Mouse (Mus musculus): ENCODE data around the gene Ccl24. TPM values are rescaled to one million over a fixed set of nuclear protein-coding genes. Genes with fewer than 3 reads are reported as not detected.

Gene Ccl24
- polyA plus RNA-seq, 1 experiment from 2014 or later: 0.48 TPM

GRCm38 (mm10) chr5:135537326-135537725 is 35.5 kb downstream of the Ccl24 start:
- DNase-seq (ENCODE audit: low spot score) (no peak), ATAC-seq (ENCODE audit: insufficient read depth, low FRiP score, low TSS enrichment) (no peak)
- Histone ChIP-seq H3K4me2 (ENCODE audit: low read depth) (no peak overlapping the region), H3K27me3 (ENCODE audit: control insufficient read depth, insufficient read depth, low read length) (no peaks in the 10 kb centered on the region), H3K36me3 (ENCODE audit: control insufficient read depth, insufficient read depth, low read length) (no peaks in the 10 kb centered on the region), H3K4me1 (ENCODE audit: control insufficient read depth, insufficient read depth, low read length) (no peaks in the 10 kb centered on the region), H3K27ac (ENCODE audit: low read depth, low read length) (no peak overlapping the region), H3K4me3 (ENCODE audit: low read depth, low read length) (no peak overlapping the region), H3K9ac (ENCODE audit: low read length) (no peak overlapping the region), H3K9me3 (ENCODE audit: control insufficient read depth, low read length) (no peaks in the 10 kb centered on the region)
- WGBS: 83% methylated on average over 4 of the region's 4 CpGs

DNA sequence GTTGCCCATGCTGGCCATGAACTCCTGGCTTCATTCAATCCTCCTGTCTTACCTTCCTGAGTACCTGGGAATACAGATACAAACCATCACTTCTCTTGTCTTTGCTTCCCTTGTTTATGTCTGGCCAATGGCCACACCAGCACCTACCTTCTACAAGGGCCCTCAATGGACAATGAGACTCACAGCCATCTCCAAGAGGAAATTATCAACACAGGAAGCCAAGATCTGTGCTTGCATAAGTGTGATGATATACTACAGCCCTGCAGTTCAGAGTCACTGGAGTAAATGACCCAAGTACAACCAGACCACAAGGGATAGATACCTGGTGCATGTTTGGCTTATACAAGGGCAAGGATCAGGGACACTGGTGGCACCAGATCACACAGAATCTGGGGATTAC is 37.0 kb downstream of the Ccl24 start:
- no peak overlapping the region for H3K9ac ChIP-seq (ENCODE audit: low read length)

GRCm38 (mm10) chr5:135533431-135533830 is 39.4 kb downstream of the Ccl24 start:
- no peak for ATAC-seq (ENCODE audit: insufficient read depth, low FRiP score, low TSS enrichment)
- WGBS: 88% methylated on average over 10 of the region's 10 CpGs

More for the DNA sequence above, 37.0 kb downstream of the Ccl24 start:
- Histone ChIP-seq H3K36me3 (ENCODE audit: control insufficient read depth, insufficient read depth, low read length) (no peaks in the 10 kb centered on the region), H3K9me3 (ENCODE audit: control insufficient read depth, low read length) (no peaks in the 10 kb centered on the region), H3K4me1 (ENCODE audit: control insufficient read depth, insufficient read depth, low read length) (no peaks in the 10 kb centered on the region), H3K4me2 (ENCODE audit: low read depth) (no peak overlapping the region), H3K27me3 (ENCODE audit: control insufficient read depth, insufficient read depth, low read length) (no peaks in the 10 kb centered on the region), H3K27ac (ENCODE audit: low read depth, low read length) (no peak overlapping the region), H3K4me3 (ENCODE audit: low read depth, low read length) (no peak overlapping the region)
- DNase-seq (ENCODE audit: low spot score) (no peak), ATAC-seq (ENCODE audit: insufficient read depth, low FRiP score, low TSS enrichment) (no peak)

DNA sequence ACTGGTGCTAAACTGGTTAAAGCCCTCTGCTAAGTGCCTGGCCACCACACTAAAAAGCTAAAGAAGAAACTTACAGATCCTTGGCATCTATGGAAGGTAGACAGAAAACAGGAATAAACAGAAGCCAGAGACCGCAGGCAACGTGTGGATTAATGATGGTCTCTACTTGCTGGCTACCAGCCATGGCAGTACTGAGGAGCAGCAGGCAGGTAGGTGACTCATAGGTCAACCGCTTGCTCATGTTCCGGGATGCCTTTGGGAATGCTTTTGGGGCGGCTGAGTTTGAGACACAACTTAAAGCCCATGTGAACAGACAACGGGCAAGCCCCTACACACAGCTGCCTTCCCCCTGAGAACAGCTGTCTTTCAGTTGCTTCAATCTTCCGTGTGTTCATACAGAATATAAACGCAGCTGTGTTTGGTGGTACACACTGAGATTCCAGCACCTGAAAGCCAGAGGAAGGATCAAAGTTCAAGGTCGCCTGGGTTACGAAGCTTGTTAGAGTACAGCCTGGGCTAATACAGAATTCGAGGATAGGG is 41.5 kb downstream of the Ccl24 start:
- ATAC-seq (ENCODE audit: insufficient read depth, low FRiP score, low TSS enrichment) (no peak), DNase-seq (ENCODE audit: low spot score) (no peak)
- Histone ChIP-seq H3K9me3 (ENCODE audit: control insufficient read depth, low read length) (no peaks in the 10 kb centered on the region), H3K36me3 (ENCODE audit: control insufficient read depth, insufficient read depth, low read length) (no peaks in the 10 kb centered on the region), H3K9ac (ENCODE audit: low read length) (no peak overlapping the region), H3K4me3 (ENCODE audit: low read depth, low read length) (no peak overlapping the region), H3K4me1 (ENCODE audit: control insufficient read depth, insufficient read depth, low read length) (no peaks in the 10 kb centered on the region), H3K27ac (ENCODE audit: low read depth, low read length) (no peak overlapping the region), H3K27me3 (ENCODE audit: control insufficient read depth, insufficient read depth, low read length) (no peaks in the 10 kb centered on the region), H3K4me2 (ENCODE audit: low read depth) (no peak overlapping the region)
- whole genome bisulfite sequencing: 88% methylated on average over 11 of the region's 11 CpGs

More at GRCm38 (mm10) chr5:135533431-135533830, 39.4 kb downstream of the Ccl24 start:
- Histone ChIP-seq H3K27me3 (ENCODE audit: control insufficient read depth, insufficient read depth, low read length) (no peaks in the 10 kb centered on the region), H3K4me3 (ENCODE audit: low read depth, low read length) (no peak overlapping the region), H3K9ac (ENCODE audit: low read length) (no peak overlapping the region), H3K9me3 (ENCODE audit: control insufficient read depth, low read length) (no peaks in the 10 kb centered on the region), H3K4me1 (ENCODE audit: control insufficient read depth, insufficient read depth, low read length) (no peaks in the 10 kb centered on the region), H3K4me2 (ENCODE audit: low read depth) (no peak overlapping the region), H3K27ac (ENCODE audit: low read depth, low read length) (no peak overlapping the region), H3K36me3 (ENCODE audit: control insufficient read depth, insufficient read depth, low read length) (no peaks in the 10 kb centered on the region)
- no peak for DNase-seq (ENCODE audit: low spot score)

DNA sequence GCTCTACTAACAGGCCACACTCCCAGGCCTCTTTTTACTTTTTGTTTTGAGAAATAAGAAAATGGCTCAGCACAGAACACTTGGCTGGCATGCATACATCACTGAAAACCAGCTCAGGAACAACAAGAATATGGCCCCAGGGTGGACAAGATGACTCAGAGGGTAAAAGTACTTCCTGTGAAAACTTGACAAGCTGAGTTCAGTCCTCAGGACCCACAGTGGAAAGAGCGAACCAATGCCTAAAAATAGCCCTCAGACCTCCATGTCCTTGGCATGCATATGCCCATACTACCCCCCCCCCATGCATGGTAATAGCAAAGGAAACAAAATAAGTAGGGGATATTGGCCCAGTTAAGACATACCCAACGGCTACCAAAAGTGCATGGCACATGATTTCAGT is 42.9 kb downstream of the Ccl24 start:
- Histone ChIP-seq H3K9ac (ENCODE audit: low read length) (no peak overlapping the region), H3K36me3 (ENCODE audit: control insufficient read depth, insufficient read depth, low read length) (no peaks in the 10 kb centered on the region), H3K4me2 (ENCODE audit: low read depth) (no peak overlapping the region), H3K4me3 (ENCODE audit: low read depth, low read length) (no peak overlapping the region), H3K4me1 (ENCODE audit: control insufficient read depth, insufficient read depth, low read length) (no peaks in the 10 kb centered on the region), H3K9me3 (ENCODE audit: control insufficient read depth, low read length) (no peaks in the 10 kb centered on the region), H3K27me3 (ENCODE audit: control insufficient read depth, insufficient read depth, low read length) (no peaks in the 10 kb centered on the region), H3K27ac (ENCODE audit: low read depth, low read length) (no peak overlapping the region)
- 91% methylated on average over 2 of the region's 2 CpGs for WGBS
- DNase-seq (ENCODE audit: low spot score): no peak
- no peak for ATAC-seq (ENCODE audit: insufficient read depth, low FRiP score, low TSS enrichment)

GRCm38 (mm10) chr5:135529310-135529709 is 43.5 kb downstream of the Ccl24 start:
- no peak overlapping the region for H3K4me2 ChIP-seq (ENCODE audit: low read depth)
- H3K9ac ChIP-seq (ENCODE audit: low read length): no peak overlapping the region
- no peak overlapping the region for H3K4me3 ChIP-seq (ENCODE audit: low read depth, low read length)
- ATAC-seq (ENCODE audit: insufficient read depth, low FRiP score, low TSS enrichment) (no peak), DNase-seq (ENCODE audit: low spot score) (no peak)
- H3K36me3 ChIP-seq (ENCODE audit: control insufficient read depth, insufficient read depth, low read length): no peaks in the 10 kb centered on the region
- H3K9me3 ChIP-seq (ENCODE audit: control insufficient read depth, low read length): no peaks in the 10 kb centered on the region
- H3K4me1 ChIP-seq (ENCODE audit: control insufficient read depth, insufficient read depth, low read length): no peaks in the 10 kb centered on the region
- no peaks in the 10 kb centered on the region for H3K27me3 ChIP-seq (ENCODE audit: control insufficient read depth, insufficient read depth, low read length)
- no peak overlapping the region for H3K27ac ChIP-seq (ENCODE audit: low read depth, low read length)
- 81% methylated on average over 3 of the region's 3 CpGs for WGBS

DNA sequence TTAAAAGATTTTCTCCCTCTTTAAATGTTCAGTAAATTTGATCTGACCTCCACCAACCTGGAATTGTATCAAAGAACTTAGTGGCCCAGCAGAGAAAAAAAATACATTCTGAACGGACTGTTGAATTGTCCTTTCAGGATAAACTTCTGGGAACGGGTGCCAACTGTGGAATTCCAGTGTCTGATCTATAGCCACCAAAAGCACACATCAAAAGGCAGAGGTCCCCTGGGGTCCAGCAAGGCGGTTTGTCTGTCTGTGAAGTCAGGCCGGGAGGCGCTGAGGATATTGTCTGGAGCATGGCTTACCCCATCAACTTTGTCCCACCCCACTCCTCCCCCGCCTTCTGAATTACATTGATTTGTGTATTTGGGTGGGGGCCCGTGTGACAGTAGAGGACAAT is 44.9 kb downstream of the Ccl24 start:
- DNase-seq (ENCODE audit: low spot score): no peak
- no peaks in the 10 kb centered on the region for H3K9me3 ChIP-seq (ENCODE audit: control insufficient read depth, low read length)
- no peak overlapping the region for H3K4me2 ChIP-seq (ENCODE audit: low read depth)
- 27% methylated on average over 7 of the region's 7 CpGs for WGBS
- no peaks in the 10 kb centered on the region for H3K4me1 ChIP-seq (ENCODE audit: control insufficient read depth, insufficient read depth, low read length)
- no peak overlapping the region for H3K9ac ChIP-seq (ENCODE audit: low read length)
- no peaks in the 10 kb centered on the region for H3K36me3 ChIP-seq (ENCODE audit: control insufficient read depth, insufficient read depth, low read length)
- no peak overlapping the region for H3K4me3 ChIP-seq (ENCODE audit: low read depth, low read length)
- no peak for ATAC-seq (ENCODE audit: insufficient read depth, low FRiP score, low TSS enrichment)
- H3K27me3 ChIP-seq (ENCODE audit: control insufficient read depth, insufficient read depth, low read length): no peaks in the 10 kb centered on the region
- no peak overlapping the region for H3K27ac ChIP-seq (ENCODE audit: low read depth, low read length)

DNA sequence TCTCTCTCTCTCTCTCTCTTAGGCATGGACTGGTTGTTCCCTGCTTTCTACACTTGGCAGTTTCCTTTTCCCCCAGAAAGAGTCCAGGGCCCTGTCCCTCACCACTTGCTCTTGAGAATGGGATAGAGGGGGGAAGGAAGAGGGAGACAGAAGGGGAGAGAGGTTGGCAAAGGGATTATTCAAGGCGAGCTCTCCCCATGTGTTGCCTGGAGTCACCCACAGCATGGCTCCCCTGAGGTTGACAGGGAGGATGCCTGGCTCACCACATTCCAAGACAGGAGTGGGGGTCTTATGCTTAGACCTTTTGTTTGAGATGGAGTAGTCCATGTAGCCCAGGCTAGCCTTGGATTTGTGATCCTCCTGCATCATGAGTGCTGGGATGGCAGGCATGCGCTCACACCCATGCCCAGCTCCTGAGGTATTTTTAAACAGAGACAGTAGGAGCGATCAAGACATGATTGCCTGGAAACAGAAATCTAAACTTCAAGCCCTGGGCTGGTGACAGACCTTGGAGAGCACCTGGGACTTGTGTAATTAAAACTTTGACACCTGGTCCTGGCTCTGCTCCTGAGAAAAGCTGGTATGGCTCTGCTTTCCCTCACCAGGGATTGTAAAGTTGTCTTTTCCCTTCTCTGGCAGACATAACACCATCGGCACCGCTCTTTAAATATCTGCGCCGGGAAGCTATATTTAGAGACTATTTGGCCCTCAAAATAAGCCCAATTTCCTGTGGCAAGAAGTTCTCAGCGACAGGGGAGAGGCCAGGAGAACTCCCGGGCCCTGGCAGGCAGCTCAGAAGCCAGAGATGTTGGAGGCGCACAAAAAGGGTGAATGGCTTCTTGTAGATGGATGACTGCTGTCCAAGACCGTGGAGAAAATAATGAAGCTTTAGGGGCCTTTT is 47.9 kb downstream of the Ccl24 start:
- H3K4me3 ChIP-seq (ENCODE audit: low read depth, low read length): no peak overlapping the region
- H3K36me3 ChIP-seq (ENCODE audit: control insufficient read depth, insufficient read depth, low read length): no peaks in the 10 kb centered on the region
- no peaks in the 10 kb centered on the region for H3K27me3 ChIP-seq (ENCODE audit: control insufficient read depth, insufficient read depth, low read length)
- no peak for DNase-seq (ENCODE audit: low spot score)
- no peak overlapping the region for H3K27ac ChIP-seq (ENCODE audit: low read depth, low read length)
- no peaks in the 10 kb centered on the region for H3K4me1 ChIP-seq (ENCODE audit: control insufficient read depth, insufficient read depth, low read length)
- H3K4me2 ChIP-seq (ENCODE audit: low read depth): no peak overlapping the region
- no peak overlapping the region for H3K9ac ChIP-seq (ENCODE audit: low read length)
- no peak for ATAC-seq (ENCODE audit: insufficient read depth, low FRiP score, low TSS enrichment)
- 77% methylated on average over 11 of the region's 11 CpGs for WGBS
- H3K9me3 ChIP-seq (ENCODE audit: control insufficient read depth, low read length): no peaks in the 10 kb centered on the region

DNA sequence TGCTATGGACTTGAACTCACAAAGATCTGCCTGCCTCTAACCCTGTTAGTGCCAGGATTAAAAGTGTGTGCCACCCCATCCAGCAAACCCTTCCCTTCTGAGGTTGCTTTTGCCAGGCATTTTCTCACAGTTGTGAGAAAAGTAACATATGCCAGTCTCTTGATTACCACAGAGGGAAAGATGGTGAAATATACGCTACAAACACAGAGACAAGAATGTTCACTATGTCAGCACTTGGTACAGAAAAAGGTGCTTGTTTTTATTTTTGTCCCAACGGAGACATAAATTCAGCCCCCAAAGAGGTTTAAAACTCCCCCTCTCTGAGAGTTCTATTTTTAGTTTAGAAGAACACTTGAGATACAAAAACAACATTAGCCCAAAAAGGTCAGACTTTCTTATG is 48.8 kb downstream of the Ccl24 start:
- WGBS: 92% methylated on average over 2 of the region's 2 CpGs
- Histone ChIP-seq H3K27me3 (ENCODE audit: control insufficient read depth, insufficient read depth, low read length) (no peaks in the 10 kb centered on the region), H3K36me3 (ENCODE audit: control insufficient read depth, insufficient read depth, low read length) (no peaks in the 10 kb centered on the region), H3K4me1 (ENCODE audit: control insufficient read depth, insufficient read depth, low read length) (no peaks in the 10 kb centered on the region), H3K27ac (ENCODE audit: low read depth, low read length) (no peak overlapping the region), H3K4me2 (ENCODE audit: low read depth) (no peak overlapping the region), H3K9me3 (ENCODE audit: control insufficient read depth, low read length) (no peaks in the 10 kb centered on the region), H3K4me3 (ENCODE audit: low read depth, low read length) (no peak overlapping the region), H3K9ac (ENCODE audit: low read length) (no peak overlapping the region)
- DNase-seq (ENCODE audit: low spot score): no peak
- no peak for ATAC-seq (ENCODE audit: insufficient read depth, low FRiP score, low TSS enrichment)
